Mouse (Mus musculus): ENCODE measurements around the gene Spop. TPM values are rescaled to one million over a fixed set of nuclear protein-coding genes. Genes with fewer than 3 reads are reported as not detected.
"Not testable (repeated sequence)": the region's sequence is repeated elsewhere in the genome, so short reads cannot be mapped to it uniquely, and the experiment has no call there.

Gene Spop
- total RNA-seq, 1 experiment from 2014 or later, result 144 TPM

- DNase-seq, result no peak
These were observed 22.7 kb upstream of the Spop start for GRCm38 (mm10) chr11:95391201-95391600.

- DNase-seq, result no peak
These were observed 22.1 kb upstream of the Spop start for GRCm38 (mm10) chr11:95391743-95392142.

DNA sequence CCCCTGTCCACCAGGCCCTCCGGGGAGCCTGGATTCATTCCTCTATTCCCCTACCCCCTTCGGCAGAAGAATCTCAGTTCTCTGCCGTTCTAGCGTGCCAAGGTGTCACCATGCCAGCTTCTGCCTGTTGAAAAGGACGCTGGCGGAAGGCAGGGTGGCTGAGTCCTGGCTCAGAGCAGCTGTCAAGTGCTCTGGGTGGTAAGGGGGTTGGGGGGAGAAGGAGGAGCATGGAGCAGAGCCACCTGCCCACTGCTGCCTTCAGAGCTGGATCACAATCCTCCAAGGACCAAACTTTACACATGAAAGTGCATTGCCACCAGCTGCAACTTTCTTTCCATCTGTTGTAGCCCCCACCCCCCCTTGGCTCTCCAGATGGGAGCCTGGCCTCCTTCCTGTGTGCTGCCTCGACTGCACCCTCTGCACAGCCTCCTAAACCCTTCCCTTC lies 21.6 kb upstream of the Spop start:
- DNase-seq, result peak; percentile 45

- no peak for DNase-seq
These were observed 21.0 kb upstream of the Spop start for GRCm38 (mm10) chr11:95392708-95393499.

DNA sequence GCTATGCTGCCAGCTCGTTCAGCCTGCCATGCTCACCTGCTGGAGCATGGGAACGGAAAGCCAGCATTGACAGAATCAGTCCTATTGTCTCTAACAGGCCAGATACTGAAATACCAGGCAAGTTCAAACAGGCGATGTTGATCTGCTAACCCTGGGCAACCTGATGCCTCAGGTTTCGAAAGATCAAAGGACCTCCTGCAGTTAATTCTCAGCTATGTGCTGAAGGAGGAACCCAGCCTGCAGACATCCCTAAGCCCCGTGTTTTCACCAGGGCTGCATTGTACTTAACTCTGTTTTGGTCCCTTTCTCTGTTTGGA lies 20.4 kb upstream of the Spop start:
- DNase-seq, result no peak

GRCm38 (mm10) chr11:95394112-95394511 lies 19.8 kb upstream of the Spop start:
- no peak for DNase-seq

GRCm38 (mm10) chr11:95396548-95396947 lies 17.3 kb upstream of the Spop start:
- DNase-seq, result no peak

DNA sequence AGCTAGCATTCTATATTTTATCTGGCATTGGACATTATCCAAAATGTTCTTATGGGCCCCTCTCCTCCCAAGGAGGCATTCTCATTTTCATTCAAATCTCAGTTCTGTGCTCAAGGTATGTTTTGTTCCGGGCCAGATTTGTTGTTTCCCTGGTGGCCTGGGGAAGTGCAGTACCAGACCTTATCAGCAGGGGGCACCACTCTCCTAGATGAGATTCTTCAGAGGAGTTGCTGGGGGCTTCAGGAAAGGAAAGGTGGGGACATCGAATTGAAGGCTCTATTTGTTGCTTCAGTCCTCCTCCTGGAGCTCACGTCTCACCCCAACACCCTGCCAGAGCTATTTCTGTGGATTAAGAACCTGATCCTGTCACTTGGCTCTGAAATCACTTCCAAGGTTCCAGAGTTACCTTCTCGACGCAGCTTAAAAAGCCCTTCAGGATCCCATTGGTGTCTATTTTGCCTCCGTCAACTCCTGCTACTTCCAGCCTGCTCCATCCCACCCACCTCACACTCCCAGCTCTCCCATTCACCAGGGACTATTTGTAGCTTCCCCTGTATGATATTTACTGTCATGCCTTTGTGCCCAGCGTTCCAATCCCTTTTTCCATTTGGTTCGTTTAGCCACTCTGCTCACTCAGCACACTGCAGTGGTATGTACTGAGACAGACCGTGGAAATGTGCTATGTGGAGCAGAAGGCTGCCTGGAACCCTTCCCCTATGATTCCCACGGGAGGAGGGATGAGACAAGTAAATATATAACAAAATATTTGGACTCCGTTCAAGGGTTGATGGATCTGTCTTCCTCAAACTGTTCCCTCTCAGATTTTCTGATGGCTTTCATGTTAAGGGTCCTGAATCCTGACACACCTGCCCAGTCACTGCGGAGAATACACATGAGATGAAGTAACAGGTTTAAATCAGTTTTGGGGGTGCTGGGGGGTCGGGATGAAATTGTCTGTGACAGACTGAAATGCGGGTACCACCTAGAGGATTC lies 15.7 kb upstream of the Spop start:
- peak; percentile 80 for DNase-seq

- no peak for DNase-seq
These were observed 14.3 kb upstream of the Spop start for GRCm38 (mm10) chr11:95399520-95400020.

GRCm38 (mm10) chr11:95401568-95401967 lies 12.3 kb upstream of the Spop start:
- no peak for DNase-seq

DNA sequence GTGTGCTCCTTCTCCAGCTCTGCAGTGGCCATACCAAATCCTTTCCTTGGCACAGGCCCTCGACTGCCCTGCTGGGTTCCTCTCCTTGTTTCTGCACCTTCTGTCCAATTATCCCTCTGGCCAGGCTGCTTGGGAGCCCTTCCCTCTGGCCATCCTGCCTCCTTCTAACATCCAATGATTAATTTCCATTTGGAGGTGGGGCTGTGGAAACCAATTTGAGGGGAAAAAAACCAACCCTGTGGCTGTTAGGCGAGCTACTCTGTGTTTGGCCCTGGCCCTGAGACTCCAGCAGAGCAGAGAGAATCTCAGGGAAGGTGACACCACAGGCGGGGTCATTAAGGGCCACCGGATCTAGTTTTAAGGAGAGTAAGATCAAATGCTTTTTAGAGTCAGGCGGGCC lies 11.7 kb upstream of the Spop start:
- DNase-seq, result peak; percentile 39

DNA sequence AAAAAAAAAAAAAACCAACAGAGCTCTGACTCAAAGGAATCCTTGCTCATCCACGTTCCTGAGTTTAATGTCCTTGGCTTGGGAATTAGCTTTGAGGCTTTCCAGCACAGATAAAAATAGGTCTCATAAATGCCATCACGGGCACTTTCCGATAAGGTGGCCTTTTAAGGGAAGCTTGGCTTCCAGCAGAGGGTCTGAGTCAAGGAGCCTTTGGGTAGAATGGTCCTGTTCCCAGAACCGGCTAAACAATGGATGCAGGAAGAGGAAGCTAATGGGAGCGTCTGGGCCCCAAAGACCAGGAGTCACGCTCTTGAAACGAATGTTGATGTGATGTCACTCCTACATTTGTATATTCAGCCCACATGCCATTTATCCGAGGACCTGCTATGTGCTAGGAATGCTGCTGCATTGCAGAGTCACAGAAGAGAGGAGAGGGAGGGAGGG lies 11.2 kb upstream of the Spop start:
- DNase-seq, result no peak

GRCm38 (mm10) chr11:95403382-95404340 lies 10.2 kb upstream of the Spop start:
- no peak for DNase-seq

DNA sequence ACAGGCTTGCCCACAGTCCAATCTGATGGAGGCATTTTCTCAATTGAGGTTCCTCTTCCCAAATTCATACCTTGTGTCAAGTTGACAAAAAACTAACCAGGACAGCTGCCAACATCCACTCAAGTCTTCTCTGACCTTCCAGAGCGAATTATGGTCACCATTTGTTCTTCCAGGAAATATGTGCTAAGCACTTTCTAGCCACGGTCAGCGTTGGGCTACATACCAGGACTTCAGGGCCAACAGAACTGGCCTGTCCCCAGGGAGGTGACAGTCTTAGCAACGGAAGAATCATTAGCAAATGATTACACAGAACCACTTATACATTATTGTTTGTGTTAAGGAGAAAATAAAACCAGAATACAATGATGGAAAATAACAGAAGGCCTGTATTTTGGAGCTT lies 8.1 kb upstream of the Spop start:
- no peak for DNase-seq

DNA sequence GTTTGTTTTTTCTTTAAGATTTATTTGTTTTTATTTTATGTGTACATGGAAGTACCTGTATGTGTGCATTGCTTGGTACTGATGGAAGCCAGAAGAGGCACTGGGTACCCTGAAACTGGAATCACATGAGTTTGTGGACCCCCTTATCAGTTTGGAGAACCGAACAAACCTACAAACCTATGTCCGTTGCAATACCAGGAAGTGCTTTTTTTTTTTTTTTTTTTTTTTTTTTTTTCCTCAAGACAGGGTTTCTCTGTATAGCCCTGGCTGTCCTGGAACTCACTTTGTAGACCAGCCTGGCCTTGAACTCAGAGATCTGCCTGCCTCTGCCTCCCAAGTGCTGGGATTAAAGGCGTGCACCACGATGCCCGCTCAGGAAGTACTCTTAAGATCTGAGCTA lies 7.5 kb upstream of the Spop start:
- not testable (repeated sequence) for DNase-seq

GRCm38 (mm10) chr11:95409450-95410112 lies 4.3 kb upstream of the Spop start:
- DNase-seq, result no peak

DNA sequence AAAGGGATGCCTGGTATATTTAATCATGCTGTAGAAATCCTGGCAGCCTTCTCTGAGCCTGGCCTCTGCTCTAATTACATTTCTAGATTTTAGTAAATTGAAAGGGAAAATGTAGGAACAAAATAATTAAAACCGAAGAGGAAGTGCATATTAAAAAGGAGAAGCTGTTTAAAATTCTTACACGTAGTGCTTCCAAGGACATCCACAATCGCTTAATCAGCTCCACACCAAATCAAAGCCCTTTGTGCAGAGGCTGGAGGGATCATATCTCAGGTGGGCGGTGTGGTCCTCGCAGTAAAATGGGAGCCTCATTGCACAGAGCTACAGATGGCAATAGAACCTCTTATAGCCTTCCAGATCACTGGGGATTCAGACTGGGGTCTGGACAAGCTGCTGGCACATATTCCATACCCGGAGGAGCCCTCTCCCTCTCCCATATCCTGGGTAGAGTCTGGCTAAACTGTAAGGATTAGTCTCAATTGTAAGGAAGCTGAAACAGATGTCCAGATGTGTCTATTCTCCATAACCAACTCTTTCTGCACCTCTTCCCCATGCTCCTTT lies 2.3 kb upstream of the Spop start:
- no peak for DNase-seq

GRCm38 (mm10) chr11:95412615-95413014 lies 1.3 kb upstream of the Spop start:
- DNase-seq, result peak; percentile 63

DNA sequence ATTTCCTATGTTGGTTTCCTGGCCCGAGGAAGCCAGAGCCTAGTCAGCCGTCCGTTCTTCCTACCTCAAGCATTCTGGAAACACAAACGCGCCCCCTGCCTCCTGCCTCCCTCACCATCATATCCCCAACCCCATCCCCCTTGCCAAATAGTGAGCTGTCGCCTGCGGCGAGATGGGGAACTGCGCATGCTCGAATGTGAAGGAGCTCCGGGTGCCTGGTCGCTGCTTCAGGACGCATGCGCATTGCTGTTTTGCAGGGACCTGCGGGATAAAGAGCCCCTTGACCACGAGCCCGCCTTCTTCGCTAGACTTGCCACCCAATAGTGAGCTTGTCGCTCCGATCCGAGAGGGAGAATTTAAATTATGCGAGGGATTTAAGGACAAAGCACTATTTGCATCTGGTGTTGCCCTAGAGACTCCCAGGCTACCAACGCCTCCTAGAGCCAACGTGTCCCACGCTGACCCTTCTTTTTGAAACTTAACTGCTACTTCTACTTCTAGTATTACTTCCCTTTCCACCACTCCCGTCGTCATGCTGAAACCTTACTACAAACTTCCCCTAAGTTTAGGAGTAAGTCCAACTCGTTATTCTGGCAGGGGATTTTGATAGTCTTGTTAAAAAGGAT lies 769 bp downstream of the Spop start:
- DNase-seq, result peak; percentile 94

GRCm38 (mm10) chr11:95415931-95416330 lies 2.1 kb downstream of the Spop start:
- no peak for DNase-seq

All from adrenal gland, postnatal 25 days (tissue).